Mouse (Mus musculus) stomach, embryonic 14.5 days (tissue): ENCODE data around the gene Ccer1. TPM values are rescaled to one million over a fixed set of nuclear protein-coding genes. Genes with fewer than 3 reads are reported as not detected.

Source experiments
- ATAC-seq: fragments of 200-750 bp; cut with Nextera tagmentation; 2 replicates; pipeline ENCODE4 v1.8.0; 2017; ENCODE audit warnings: low read depth, moderate TSS enrichment; ENCODE audit not compliant: insufficient number of reproducible peaks, insufficient read depth, low FRiP score
- H3K27ac ChIP-seq: fragments of 300-500 bp; sonication (generic); 2 replicates; pipeline ENCODE4 v1.5.1; 2014; ENCODE audit warnings: mild to moderate bottlenecking, low read length, moderate library complexity, mixed read lengths
- H3K27me3 ChIP-seq: fragments of 300-500 bp; sonication (generic); 2 replicates; pipeline ENCODE4 v1.6.1; 2014; ENCODE audit warnings: low read length, control low read depth, mixed read lengths; ENCODE audit not compliant: control insufficient read depth, insufficient read depth
- H3K36me3 ChIP-seq: fragments of 300-500 bp; sonication (generic); 2 replicates; pipeline ENCODE4 v1.6.1; 2014; ENCODE audit warnings: mild to moderate bottlenecking, control low read depth, low read length, moderate library complexity, mixed read lengths; ENCODE audit not compliant: control insufficient read depth, insufficient read depth
- H3K4me1 ChIP-seq: fragments of 300-500 bp; sonication (generic); 2 replicates; pipeline ENCODE4 v1.6.1; 2014; ENCODE audit warnings: low read length, control low read depth, mixed read lengths; ENCODE audit not compliant: control insufficient read depth, insufficient read depth
- H3K4me2 ChIP-seq: fragments of 300-500 bp; sonication (generic); replicated peaks from 2 replicates; pipeline ENCODE4 v1.6.1; 2014; ENCODE audit warnings: low read depth, low read length, control low read depth
- H3K4me3 ChIP-seq: fragments of 300-500 bp; sonication (generic); 2 replicates; pipeline ENCODE4 v1.5.1; 2014; ENCODE audit warnings: low read depth, low read length, control low read depth
- H3K9ac ChIP-seq: fragments of 300-500 bp; sonication (generic); replicated peaks from 2 replicates; pipeline ENCODE4 v1.6.1; 2014; ENCODE audit warnings: low read depth, mild to moderate bottlenecking, control low read depth, low read length, moderate library complexity, mixed read lengths
- H3K9me3 ChIP-seq: fragments of 300-500 bp; sonication (generic); 2 replicates; pipeline ENCODE4 v1.6.1; 2016; ENCODE audit warnings: low read depth, low read length, control low read depth; ENCODE audit not compliant: control insufficient read depth
- WGBS: fragments of 180-500 bp; shearing (Covaris S2); extraction: QIAGEN DNeasy Blood & Tissue Kit; methylation state at CpG from one replicate; pipeline ENCODE4 v1.1.7; 2014; 5-methylcytosine and 5-hydroxymethylcytosine counted together
- polyA plus RNA-seq: library from polyadenylated mRNA; unstranded; fragments of >200 nt; fragmentation: Nextera tagmentation; extraction: Ambion mirVana; gene quantifications from 2 replicates; pipeline ENCODE4 v1.2.1, GENCODE M21; 2014

Ccer1 gene
- polyA plus RNA-seq = not detected in 2 replicates

DNA sequence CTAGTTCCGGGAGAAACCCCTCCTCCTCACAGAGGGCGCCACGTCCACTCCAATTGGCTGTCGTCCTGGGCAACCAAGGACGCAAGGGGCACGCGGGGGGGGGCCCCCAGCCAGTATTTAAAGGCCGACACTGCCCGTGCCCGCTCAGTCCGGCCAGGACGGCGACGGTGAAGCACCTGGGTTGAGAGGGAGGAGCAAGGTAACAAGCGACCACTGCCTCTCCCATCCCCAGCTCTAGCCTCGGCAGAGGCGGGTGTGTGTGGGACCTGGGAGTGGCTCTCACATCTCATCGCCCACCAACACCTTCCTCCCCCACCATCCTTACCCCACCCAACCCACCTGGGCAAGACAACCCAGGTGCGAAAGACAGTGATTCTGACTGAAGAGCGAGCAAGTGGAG lies at the start of gene Ccer1:
Gene Ccer1 (plus strand): TSS at position 147 of the 400 bp plus-strand sequence.
- H3K9ac ChIP-seq = no peak within 1 kb of the TSS
- H3K4me3 ChIP-seq = no peak within 1 kb of the TSS
- H3K36me3 ChIP-seq = no peaks in the 10 kb centered on the region
- H3K27me3 ChIP-seq = no peaks in the 10 kb centered on the region
- no peak within 1 kb of the TSS for H3K27ac ChIP-seq
- ATAC-seq = peak; percentile 33; the same call in 1 of the 2 replicates
- no peak within 1 kb of the TSS for H3K4me2 ChIP-seq
- H3K9me3 ChIP-seq = peaks cover 6% of the 10 kb centered on the region; the same call in 1 of the 2 replicates
- H3K4me1 ChIP-seq = no peaks in the 10 kb centered on the region
- WGBS = 79% methylated on average over 20 of the region's 20 CpGs

- H3K36me3 ChIP-seq = no peaks in the 10 kb centered on the region
- no peak within 1 kb of the TSS for H3K4me3 ChIP-seq
- 83% methylated on average over 2 of the region's 2 CpGs for WGBS
- no peak within 1 kb of the TSS for H3K27ac ChIP-seq
- no peaks in the 10 kb centered on the region for H3K9me3 ChIP-seq
- H3K27me3 ChIP-seq = no peaks in the 10 kb centered on the region
- H3K4me1 ChIP-seq = no peaks in the 10 kb centered on the region
- H3K4me2 ChIP-seq = no peak within 1 kb of the TSS
- no peak within 1 kb of the TSS for H3K9ac ChIP-seq
- no peak for ATAC-seq
Observed at GRCm38 (mm10) chr10:97643768-97644167, 49.1 kb upstream of the Ccer1 start, which contains the start of gene Epyc. TSS of gene Epyc (plus strand) at chr10:97644068.

DNA sequence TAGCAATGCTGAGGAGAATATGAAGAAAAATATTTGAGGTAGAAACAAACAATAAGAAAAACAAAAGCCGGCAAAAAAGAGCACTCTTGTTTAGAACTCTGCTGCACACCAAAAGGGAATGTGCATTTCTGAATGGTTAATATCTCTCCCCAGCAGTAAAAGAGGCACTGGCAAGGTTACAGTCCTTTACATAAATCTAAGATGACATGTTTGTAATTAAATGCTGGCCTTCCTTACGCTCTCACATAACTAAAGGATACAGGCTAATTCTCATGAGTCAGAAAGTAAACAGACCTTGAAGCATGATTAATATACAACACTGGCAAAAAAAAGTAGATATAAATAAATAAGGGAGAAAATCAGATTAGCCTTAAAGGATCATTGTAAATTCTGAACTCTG lies 42.5 kb upstream of the Ccer1 start:
- Histone ChIP-seq H3K9me3 (no peaks in the 10 kb centered on the region), H3K4me1 (no peaks in the 10 kb centered on the region), H3K4me3 (no peak overlapping the region), H3K9ac (no peak overlapping the region), H3K36me3 (no peaks in the 10 kb centered on the region), H3K27me3 (no peaks in the 10 kb centered on the region), H3K27ac (no peak overlapping the region), H3K4me2 (no peak overlapping the region)
- no peak for ATAC-seq
- WGBS = 17% methylated on average over 2 of the region's 2 CpGs

DNA sequence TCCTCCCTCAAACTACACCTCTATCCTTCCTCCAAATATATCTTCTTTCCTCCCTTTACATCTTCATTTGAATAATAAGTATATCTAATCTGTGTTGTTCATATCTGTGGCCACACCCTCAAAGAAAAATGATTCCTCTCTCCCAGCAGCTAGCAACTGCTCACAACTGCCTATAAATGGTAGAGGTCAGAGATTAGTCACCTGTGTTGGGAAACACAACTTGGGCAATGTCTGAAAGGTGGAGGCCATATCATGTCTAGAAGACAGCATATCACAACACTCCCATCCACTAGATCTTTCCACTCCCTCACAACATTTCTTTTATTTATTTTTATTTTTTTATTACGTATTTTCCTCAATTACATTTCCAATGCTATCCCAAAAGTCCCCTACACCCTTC lies 33.4 kb upstream of the Ccer1 start:
- Histone ChIP-seq H3K27me3 (no peaks in the 10 kb centered on the region), H3K4me3 (no peak overlapping the region), H3K36me3 (no peaks in the 10 kb centered on the region), H3K9me3 (no peaks in the 10 kb centered on the region), H3K4me1 (no peaks in the 10 kb centered on the region), H3K27ac (no peak overlapping the region), H3K4me2 (no peak overlapping the region), H3K9ac (no peak overlapping the region)
- WGBS = 92% methylated on average over 1 of the region's 1 CpGs
- ATAC-seq = no peak

- Histone ChIP-seq H3K36me3 (no peaks in the 10 kb centered on the region), H3K4me1 (peaks cover 8% of the 10 kb centered on the region), H3K9ac (no peak overlapping the region), H3K27me3 (no peaks in the 10 kb centered on the region), H3K4me2 (no peak overlapping the region), H3K9me3 (no peaks in the 10 kb centered on the region), H3K27ac (peak overlapping the region; percentile 80), H3K4me3 (no peak overlapping the region)
- ATAC-seq = peak; percentile 65; the same call in 1 of the 2 replicates
- 24% methylated on average over 4 of the region's 4 CpGs for WGBS
Observed at GRCm38 (mm10) chr10:97668656-97669055, 24.2 kb upstream of the Ccer1 start.

DNA sequence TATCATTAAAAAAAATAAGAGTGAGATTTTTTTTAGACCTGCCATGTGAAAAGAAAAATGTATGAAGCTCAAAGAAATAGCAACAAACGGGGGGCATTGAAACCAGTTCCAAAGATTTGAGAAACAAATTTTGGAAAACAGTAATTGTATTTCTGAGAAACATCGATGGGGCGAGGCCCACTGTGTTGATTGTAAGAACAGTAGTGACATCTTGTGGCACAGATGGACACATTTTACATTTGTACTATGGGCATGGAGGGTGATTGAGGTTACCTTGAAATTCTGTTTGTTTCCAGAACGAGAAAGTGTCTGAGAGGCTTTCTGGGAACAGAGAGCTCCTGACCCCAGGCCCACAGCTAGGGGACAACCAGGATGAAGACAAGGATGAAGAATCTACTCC lies 22.7 kb upstream of the Ccer1 start:
- H3K4me1 ChIP-seq = peaks cover 8% of the 10 kb centered on the region
- no peak for ATAC-seq
- no peaks in the 10 kb centered on the region for H3K36me3 ChIP-seq
- no peaks in the 10 kb centered on the region for H3K9me3 ChIP-seq
- H3K27me3 ChIP-seq = no peaks in the 10 kb centered on the region
- 41% methylated on average over 4 of the region's 4 CpGs for WGBS
- no peak overlapping the region for H3K9ac ChIP-seq
- no peak overlapping the region for H3K4me2 ChIP-seq
- no peak overlapping the region for H3K27ac ChIP-seq
- H3K4me3 ChIP-seq = no peak overlapping the region

- Histone ChIP-seq H3K27ac (no peak overlapping the region), H3K4me3 (no peak overlapping the region), H3K9me3 (no peaks in the 10 kb centered on the region), H3K4me2 (no peak overlapping the region), H3K4me1 (peaks cover 6% of the 10 kb centered on the region), H3K9ac (no peak overlapping the region), H3K36me3 (no peaks in the 10 kb centered on the region), H3K27me3 (no peaks in the 10 kb centered on the region)
- WGBS = 77% methylated on average over 2 of the region's 2 CpGs
- ATAC-seq = no peak
Observed at GRCm38 (mm10) chr10:97673239-97673638, 19.6 kb upstream of the Ccer1 start.

DNA sequence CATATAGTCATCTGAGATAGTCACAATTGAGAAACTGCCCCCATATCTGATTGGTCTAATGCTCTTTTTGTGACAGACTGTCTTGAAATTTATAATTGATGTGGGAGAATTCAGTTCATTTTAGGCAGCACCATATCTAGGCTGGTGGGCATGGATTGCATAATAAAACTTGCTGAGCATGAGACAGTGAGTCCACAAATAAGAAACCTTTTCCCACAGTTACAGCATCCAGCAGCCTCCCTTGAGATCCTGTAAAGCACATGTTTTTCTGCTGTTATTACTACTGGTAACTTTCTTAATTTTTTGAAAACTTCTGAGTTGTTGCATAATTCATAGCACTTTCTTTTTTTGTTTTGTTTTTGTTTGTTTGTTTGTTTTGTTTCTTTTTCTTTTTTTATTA lies 9.9 kb upstream of the Ccer1 start:
- H3K36me3 ChIP-seq = no peaks in the 10 kb centered on the region
- no peaks in the 10 kb centered on the region for H3K27me3 ChIP-seq
- no peaks in the 10 kb centered on the region for H3K9me3 ChIP-seq
- no peak overlapping the region for H3K9ac ChIP-seq
- no peak overlapping the region for H3K4me3 ChIP-seq
- H3K4me1 ChIP-seq = no peaks in the 10 kb centered on the region
- H3K27ac ChIP-seq = no peak overlapping the region
- H3K4me2 ChIP-seq = no peak overlapping the region
- no peak for ATAC-seq

DNA sequence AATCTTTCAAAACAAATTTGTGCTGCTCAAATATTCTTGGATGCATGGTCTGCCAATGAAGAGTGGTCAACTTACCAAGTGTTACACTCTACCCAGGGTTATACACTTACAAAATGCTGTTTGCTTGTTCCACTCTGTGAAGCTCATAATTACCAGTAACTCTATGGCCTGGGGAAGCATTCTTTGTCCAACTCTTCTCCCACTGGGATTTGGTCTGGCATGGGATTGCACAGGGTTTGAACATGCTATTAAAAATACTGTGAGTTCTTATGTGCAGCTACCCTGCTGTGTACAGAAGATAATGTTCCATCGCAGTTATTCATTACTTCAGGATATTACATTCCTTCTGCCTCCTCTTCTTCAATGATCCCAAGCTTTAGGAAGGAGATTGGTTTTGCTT lies 5.7 kb upstream of the Ccer1 start:
- Histone ChIP-seq H3K36me3 (no peaks in the 10 kb centered on the region), H3K9ac (no peak overlapping the region), H3K4me2 (no peak overlapping the region), H3K27me3 (no peaks in the 10 kb centered on the region), H3K9me3 (no peaks in the 10 kb centered on the region), H3K4me3 (no peak overlapping the region), H3K27ac (no peak overlapping the region), H3K4me1 (no peaks in the 10 kb centered on the region)
- no peak for ATAC-seq
- 91% methylated on average over 1 of the region's 1 CpGs for WGBS
